Mouse (Mus musculus): Measurements from ENCODE around the gene Uaca. TPM values are rescaled to one million over a fixed set of nuclear protein-coding genes. Genes with fewer than 3 reads are reported as not detected.

The Uaca gene
- polyA plus RNA-seq, 1 experiment, result 2.3 TPM

DNA sequence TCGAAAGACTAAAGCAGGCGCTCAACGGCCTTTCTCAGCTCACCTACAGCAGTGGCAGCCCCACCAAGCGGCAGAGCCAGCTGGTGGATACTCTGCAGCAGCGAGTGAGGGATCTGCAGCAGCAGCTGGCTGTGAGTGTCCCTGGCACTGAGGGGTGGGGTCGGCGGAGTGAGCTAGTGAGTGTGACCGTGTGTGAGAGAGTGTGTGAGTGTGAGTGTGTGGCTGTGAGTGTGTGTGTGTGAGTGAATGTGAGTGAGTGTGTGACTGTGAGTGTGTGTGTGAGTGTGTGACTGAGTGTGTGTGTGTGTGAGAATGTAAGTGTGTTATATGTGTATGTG is 79.7 kb downstream of the Uaca start:
- TF ChIP-seq CTCF (IDR thresholded peaks at IDR 0.05; ENCODE audit: borderline replicate concordance, control insufficient read depth, extremely low read depth, insufficient read depth, low read length, poor library complexity) (no peak), POLR2A (IDR thresholded peaks at IDR 0.05; ENCODE audit: control insufficient read depth, extremely low read depth, insufficient read depth, low read length, poor library complexity) (no peak)
- Histone ChIP-seq H3K27me3 (ENCODE audit: control insufficient read depth, insufficient read depth, low read length) (no peaks in the 10 kb centered on the region), H3K4me3 (ENCODE audit: control insufficient read depth, insufficient read depth, low read length) (no peak overlapping the region), H3K4me1 (replicated peaks; ENCODE audit: control insufficient read depth, insufficient read depth, low read length) (no peaks in the 10 kb centered on the region), H3K27ac (ENCODE audit: control insufficient read depth, insufficient read depth, low read length) (no peak overlapping the region), H3K36me3 (ENCODE audit: control insufficient read depth, insufficient read depth, low read length) (no peaks in the 10 kb centered on the region)
- 92% methylated on average over 8 of the region's 8 CpGs for WGBS
- DNase-seq, result no peak

DNA sequence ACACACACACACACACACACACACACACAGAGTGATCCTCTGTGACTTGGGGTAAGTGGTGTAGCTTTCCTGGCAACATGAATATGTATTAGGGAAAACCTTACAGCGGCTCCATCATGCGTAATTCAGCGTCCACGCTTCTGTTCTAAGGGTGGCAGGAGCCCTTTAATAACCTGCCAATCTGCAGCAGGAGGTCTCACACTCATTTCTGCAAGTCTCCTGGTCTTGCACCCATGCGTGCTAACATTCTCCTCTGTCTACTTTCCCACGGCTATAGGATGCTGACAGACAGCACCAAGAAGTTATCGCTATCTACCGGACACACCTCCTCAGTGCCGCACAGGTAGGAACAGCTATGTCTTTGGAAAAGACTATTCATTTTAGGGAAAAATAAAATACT is 81.7 kb downstream of the Uaca start:
- Histone ChIP-seq H3K27ac (ENCODE audit: control insufficient read depth, insufficient read depth, low read length) (no peak overlapping the region), H3K4me1 (replicated peaks; ENCODE audit: control insufficient read depth, insufficient read depth, low read length) (no peaks in the 10 kb centered on the region), H3K4me3 (ENCODE audit: control insufficient read depth, insufficient read depth, low read length) (no peak overlapping the region), H3K27me3 (ENCODE audit: control insufficient read depth, insufficient read depth, low read length) (no peaks in the 10 kb centered on the region), H3K36me3 (ENCODE audit: control insufficient read depth, insufficient read depth, low read length) (no peaks in the 10 kb centered on the region)
- DNase-seq, result no peak
- 97% methylated on average over 9 of the region's 9 CpGs for WGBS
- no peak for TF ChIP-seq POLR2A (IDR thresholded peaks at IDR 0.05; ENCODE audit: control insufficient read depth, extremely low read depth, insufficient read depth, low read length, poor library complexity)
- no peak for TF ChIP-seq CTCF (IDR thresholded peaks at IDR 0.05; ENCODE audit: borderline replicate concordance, control insufficient read depth, extremely low read depth, insufficient read depth, low read length, poor library complexity)

DNA sequence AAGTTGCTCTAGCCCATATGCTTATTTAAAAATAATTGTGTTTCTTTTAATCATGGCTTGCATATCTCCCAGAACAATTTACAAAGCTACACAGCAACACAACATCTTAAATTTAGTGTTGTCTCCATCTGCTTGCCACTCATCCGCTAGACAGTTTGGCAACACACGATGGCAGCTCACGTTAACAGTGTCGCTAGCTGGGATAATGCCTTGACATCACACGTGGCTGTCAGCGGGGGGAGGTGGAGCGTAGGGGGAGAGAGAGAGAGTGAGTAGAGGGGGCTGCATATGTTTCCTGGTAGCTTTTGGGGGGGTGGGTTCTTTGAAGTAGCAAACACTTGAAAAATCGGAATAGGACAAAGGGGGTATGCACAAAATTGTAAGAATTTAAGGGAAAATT is 82.2 kb downstream of the Uaca start:
- 94% methylated on average over 8 of the region's 8 CpGs for WGBS
- DNase-seq, result no peak
- Histone ChIP-seq H3K4me1 (replicated peaks; ENCODE audit: control insufficient read depth, insufficient read depth, low read length) (no peaks in the 10 kb centered on the region), H3K4me3 (ENCODE audit: control insufficient read depth, insufficient read depth, low read length) (no peak overlapping the region), H3K27me3 (ENCODE audit: control insufficient read depth, insufficient read depth, low read length) (no peaks in the 10 kb centered on the region), H3K27ac (ENCODE audit: control insufficient read depth, insufficient read depth, low read length) (no peak overlapping the region), H3K36me3 (ENCODE audit: control insufficient read depth, insufficient read depth, low read length) (no peaks in the 10 kb centered on the region)
- TF ChIP-seq CTCF (IDR thresholded peaks at IDR 0.05; ENCODE audit: borderline replicate concordance, control insufficient read depth, extremely low read depth, insufficient read depth, low read length, poor library complexity) (no peak), POLR2A (IDR thresholded peaks at IDR 0.05; ENCODE audit: control insufficient read depth, extremely low read depth, insufficient read depth, low read length, poor library complexity) (no peak)

DNA sequence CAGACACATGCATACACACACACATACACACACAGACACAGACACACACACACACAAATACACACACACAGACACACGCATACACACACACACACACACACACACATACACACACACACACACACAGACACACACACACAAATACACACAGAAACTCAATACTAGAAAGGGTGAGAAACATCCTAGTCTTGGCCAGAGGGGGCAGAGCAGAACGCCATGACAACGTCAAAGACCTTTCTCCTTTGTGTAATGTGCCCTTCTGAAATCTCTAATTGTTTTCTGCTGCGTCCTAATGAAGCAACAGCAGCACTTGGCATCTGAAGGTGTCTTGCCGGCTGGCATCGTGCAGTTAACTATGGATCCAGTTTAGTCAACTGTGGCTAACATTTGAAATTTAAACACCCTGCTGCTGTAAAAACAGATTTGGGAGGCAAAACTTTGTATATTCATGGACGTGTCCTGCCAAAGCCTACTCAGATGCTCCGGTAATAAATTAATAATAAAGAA is 83.8 kb downstream of the Uaca start:
- Histone ChIP-seq H3K4me1 (replicated peaks; ENCODE audit: control insufficient read depth, insufficient read depth, low read length) (no peaks in the 10 kb centered on the region), H3K27me3 (ENCODE audit: control insufficient read depth, insufficient read depth, low read length) (no peaks in the 10 kb centered on the region), H3K4me3 (ENCODE audit: control insufficient read depth, insufficient read depth, low read length) (no peak overlapping the region), H3K36me3 (ENCODE audit: control insufficient read depth, insufficient read depth, low read length) (no peaks in the 10 kb centered on the region), H3K27ac (ENCODE audit: control insufficient read depth, insufficient read depth, low read length) (no peak overlapping the region)
- WGBS, result 92% methylated on average over 8 of the region's 8 CpGs
- DNase-seq, result no peak
- TF ChIP-seq CTCF (IDR thresholded peaks at IDR 0.05; ENCODE audit: borderline replicate concordance, control insufficient read depth, extremely low read depth, insufficient read depth, low read length, poor library complexity) (no peak), POLR2A (IDR thresholded peaks at IDR 0.05; ENCODE audit: control insufficient read depth, extremely low read depth, insufficient read depth, low read length, poor library complexity) (no peak)

DNA sequence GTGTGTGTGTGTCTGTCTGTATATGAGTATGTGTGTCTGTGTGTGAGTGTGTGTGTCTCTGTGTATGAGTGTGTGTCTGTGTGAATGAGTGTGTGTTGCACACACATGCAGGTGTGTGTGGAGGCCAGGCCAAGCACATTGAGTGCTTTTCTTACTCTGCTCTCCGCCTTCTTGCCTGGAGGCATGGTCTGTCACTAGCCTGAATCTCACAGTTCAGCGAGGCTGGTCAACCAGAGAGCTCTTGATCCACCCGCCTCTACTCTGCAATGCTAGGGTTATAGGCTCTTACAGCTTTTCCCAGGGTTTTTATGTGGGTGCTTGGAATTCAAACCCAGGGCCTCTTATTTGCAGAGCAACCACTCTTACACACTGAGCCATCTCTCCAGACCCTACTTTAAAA is 84.3 kb downstream of the Uaca start:
- H3K4me3 ChIP-seq (ENCODE audit: control insufficient read depth, insufficient read depth, low read length), result no peak overlapping the region
- TF ChIP-seq POLR2A (IDR thresholded peaks at IDR 0.05; ENCODE audit: control insufficient read depth, extremely low read depth, insufficient read depth, low read length, poor library complexity) (no peak), CTCF (IDR thresholded peaks at IDR 0.05; ENCODE audit: borderline replicate concordance, control insufficient read depth, extremely low read depth, insufficient read depth, low read length, poor library complexity) (no peak)
- 100% methylated on average over 3 of the region's 3 CpGs for WGBS
- no peaks in the 10 kb centered on the region for H3K27me3 ChIP-seq (ENCODE audit: control insufficient read depth, insufficient read depth, low read length)
- no peaks in the 10 kb centered on the region for H3K4me1 ChIP-seq (replicated peaks; ENCODE audit: control insufficient read depth, insufficient read depth, low read length)
- H3K27ac ChIP-seq (ENCODE audit: control insufficient read depth, insufficient read depth, low read length), result no peak overlapping the region
- H3K36me3 ChIP-seq (ENCODE audit: control insufficient read depth, insufficient read depth, low read length), result no peaks in the 10 kb centered on the region
- no peak for DNase-seq

DNA sequence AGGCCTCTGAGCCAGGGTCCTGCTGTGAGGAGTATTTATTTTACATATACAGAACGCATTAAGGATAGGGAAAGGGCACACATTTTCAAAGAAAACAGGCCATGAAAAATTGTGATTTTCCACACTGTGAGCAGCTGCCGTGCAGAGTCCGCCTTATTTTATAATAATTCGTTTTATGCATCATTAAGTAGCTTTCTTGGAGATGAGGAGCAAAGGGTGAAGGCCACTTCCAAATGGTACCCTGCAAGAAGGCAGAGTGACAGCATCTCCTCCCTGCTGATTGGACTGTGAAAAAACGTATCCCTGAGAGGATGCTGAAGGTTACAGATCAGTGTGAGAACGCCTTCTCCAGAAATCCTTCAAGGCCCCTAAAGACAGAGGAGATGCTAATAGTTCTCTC is 90.8 kb downstream of the Uaca start:
- no peak overlapping the region for H3K27ac ChIP-seq (ENCODE audit: control insufficient read depth, insufficient read depth, low read length)
- WGBS, result 92% methylated on average over 6 of the region's 6 CpGs
- DNase-seq, result no peak
- no peak for TF ChIP-seq POLR2A (IDR thresholded peaks at IDR 0.05; ENCODE audit: control insufficient read depth, extremely low read depth, insufficient read depth, low read length, poor library complexity)
- TF ChIP-seq CTCF (IDR thresholded peaks at IDR 0.05; ENCODE audit: borderline replicate concordance, control insufficient read depth, extremely low read depth, insufficient read depth, low read length, poor library complexity), result no peak
- H3K27me3 ChIP-seq (ENCODE audit: control insufficient read depth, insufficient read depth, low read length), result no peaks in the 10 kb centered on the region
- no peaks in the 10 kb centered on the region for H3K36me3 ChIP-seq (ENCODE audit: control insufficient read depth, insufficient read depth, low read length)
- H3K4me3 ChIP-seq (ENCODE audit: control insufficient read depth, insufficient read depth, low read length), result no peak overlapping the region
- H3K4me1 ChIP-seq (replicated peaks; ENCODE audit: control insufficient read depth, insufficient read depth, low read length), result no peaks in the 10 kb centered on the region

All from thymus, adult 2 months (tissue).